Mouse (Mus musculus): ENCODE results near the gene Epha6.

The Epha6 gene

DNA sequence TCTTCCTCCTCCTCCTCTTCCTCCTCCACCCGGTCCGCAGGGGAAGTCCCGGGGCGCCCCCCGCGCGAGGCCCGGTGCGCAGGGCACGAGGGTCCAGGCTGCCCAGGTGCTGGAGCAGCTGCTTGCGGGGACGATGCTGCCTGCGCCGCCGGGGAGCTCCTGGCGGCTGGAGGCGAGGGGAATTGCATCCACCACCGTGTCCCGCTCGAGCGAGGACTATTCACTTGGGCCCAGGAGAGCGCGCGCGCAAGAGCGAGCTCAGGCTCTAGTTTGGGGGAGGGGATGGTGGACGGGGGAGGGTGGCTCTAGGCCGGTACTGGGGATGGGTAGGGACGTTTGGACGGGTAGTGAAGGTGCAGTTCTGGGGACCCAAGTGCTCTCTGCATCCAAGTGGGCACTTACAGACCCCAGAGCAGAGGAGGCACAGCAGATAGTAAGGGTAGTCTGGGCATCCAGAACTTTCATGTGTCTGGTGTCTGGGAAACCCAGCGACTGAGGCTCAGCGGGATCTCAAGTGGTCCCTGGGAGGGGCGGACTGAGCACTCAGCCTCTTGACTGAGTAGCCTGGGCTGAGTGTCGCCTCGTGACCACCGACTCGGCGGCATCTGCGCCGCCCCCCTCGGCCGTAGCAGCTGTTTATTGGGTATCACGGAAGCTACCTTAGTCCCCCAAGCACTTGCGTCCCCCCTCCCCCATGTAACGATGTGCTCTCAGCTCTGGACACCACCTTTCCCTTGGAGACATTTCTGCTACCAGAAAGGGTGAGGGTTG is at the start of gene Epha6:
Epha6 (minus strand) TSS at position 471 of the 771 bp plus-strand sequence.
- DNase-seq (ENCODE audit: low spot score in 2 of 2): peak; percentile 22 to 47

DNA sequence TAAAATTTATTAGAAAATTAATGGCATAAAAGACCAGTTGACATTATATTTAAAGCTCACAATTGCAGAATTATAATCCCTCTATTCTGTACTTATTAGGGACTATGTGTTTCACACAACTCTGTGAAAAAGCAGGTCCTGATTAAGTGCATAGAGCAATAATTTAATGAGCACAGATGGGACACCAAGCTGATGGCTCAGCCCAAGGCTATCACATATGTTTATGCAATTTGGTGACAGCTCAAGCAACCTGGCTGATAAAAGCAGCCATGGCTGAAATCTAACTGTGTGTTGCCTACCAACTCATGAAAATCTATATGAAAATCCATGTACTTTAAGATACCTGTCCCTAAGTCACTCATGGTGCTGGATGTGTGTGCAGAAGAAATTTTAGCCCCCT is 46.4 kb upstream of the Epha6 start:
- no peak for DNase-seq (ENCODE audit: low spot score in 2 of 2)

DNA sequence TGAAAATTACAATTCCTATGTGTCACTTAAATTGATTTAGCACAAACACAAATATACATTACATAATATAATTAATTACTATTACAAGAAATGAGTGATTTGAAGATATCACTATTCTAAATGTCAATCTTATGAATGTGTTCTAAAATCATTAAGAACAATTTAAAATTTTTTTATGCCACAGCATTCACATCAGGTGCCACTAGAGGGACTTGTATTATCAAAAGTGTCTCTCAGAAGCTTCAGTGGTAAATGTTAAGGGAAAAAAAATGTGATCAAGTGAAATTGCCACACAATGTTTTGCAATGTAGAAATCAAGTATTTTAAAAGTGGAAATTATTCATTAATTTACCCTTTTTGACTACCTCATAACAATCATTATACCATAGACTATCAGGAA is 22.8 kb upstream of the Epha6 start:
- DNase-seq (ENCODE audit: low spot score in 2 of 2): no peak

DNA sequence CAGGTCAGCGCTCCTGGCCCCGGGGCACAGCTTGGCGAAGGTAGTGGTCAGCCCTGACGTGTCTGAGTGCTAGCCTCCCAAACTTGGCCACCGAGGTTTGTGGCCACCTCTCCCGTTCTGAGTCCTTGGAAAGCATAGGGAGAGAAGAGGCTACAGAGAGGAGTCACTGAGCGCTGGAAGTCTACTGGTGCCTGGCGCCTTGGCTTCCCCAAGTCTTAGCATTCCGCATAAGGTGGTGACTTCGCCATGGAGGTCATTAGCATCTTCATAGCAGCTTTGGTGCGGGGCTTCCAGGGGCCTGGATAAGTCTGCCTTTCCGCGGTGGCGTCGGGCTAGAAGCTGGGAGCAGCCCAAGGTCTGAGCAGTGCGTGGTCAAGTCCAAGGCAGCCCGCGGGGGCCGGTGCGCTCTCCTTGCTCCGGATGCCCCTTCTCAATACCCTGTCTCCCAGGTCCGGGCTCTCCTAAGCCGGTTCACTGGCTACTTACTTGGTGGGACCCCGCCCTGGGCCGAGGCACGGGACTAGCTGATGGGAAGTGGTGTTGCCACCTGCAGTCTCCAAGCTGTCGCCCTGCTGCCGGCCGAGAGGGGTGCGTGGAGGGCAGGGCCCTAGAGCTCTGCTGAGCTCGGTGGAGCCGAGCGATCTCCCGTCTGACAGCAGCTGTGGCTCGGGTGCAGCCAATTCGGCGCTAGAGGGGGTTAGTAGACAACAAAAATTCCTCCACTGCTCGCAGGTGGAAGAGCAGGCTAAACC is 677 bp upstream of the Epha6 start:
- peak; percentile 44 to 70 for DNase-seq (ENCODE audit: low spot score in 2 of 2)

DNA sequence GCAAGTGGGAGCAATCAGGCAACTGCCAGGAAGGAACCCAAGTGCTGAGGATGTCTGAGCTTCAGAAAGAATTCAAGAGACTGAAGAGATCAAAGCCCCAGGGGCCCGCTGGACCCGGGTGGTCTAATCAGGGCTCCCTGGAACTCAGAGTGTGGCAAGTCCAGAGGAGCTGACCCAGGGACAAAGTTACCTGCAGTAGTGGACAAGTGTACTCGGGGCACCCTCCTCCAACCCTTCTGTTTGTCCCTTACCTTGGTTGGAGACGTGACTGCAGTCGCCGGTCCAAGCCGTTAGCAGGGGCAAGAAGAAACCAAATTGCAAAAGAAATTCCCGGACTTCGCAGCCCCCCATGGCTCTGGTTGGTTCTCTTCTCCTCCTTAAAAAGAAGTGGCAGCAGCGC is 718 bp downstream of the Epha6 start:
- DNase-seq (ENCODE audit: low spot score in 2 of 2): peak in 1 of 2 experiments; percentile 5

DNA sequence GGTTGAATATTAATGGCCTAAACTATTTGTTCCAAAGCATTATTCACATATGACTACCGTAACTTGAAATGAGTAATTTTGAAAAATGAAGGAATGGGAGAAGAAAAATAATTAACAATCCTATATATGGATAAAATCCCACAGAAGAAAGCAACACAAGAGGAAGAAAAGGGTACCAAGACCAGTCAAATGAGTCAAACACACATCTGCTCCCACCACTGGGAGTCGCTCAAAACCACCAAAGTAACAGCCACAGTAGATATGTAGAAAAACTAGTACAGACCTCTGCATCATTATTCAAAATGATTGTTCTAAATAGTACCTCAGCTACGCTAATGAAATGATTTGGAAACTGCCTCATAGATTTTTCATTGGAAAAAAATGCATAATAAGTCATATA is 20.0 kb downstream of the Epha6 start:
- DNase-seq (ENCODE audit: low spot score in 2 of 2): no peak

DNA sequence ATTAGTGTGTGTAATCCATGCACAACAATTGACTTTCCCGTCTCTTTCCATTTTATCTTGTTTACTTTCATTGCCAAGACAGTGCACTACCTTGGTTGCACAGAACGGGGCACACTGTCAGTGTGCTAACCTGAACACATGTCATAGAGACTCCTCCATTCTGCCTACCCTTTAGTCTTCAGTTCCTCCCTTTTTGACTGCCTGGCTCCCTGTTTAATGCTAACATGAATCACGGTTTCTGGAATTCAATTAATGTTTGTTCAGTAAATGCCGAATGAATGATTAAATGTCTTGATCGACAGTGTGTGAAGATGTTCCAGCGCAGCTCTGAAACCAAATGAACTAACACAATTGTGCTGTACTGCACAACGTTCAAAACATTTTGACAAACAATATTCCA is 20.6 kb downstream of the Epha6 start:
- DNase-seq (ENCODE audit: low spot score in 2 of 2): no peak

DNA sequence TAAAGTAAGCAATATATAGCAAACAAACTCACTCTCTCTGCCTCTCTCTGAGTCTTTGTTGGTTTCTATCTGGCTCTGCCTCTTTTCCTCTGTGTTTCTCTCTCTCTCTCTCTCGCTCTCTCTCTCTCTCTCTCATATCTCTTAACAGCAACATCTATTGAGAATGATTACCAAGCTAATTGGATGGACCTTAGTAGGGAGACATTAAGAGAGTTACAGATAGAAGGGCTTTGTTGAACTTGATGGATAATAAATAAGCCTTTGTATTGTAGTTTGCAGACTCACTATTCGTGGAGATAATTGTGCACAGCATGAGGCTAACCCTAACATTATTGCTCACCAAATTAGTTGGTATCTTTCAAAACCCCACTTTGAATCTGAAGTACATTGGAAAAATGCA is 34.8 kb downstream of the Epha6 start:
- DNase-seq (ENCODE audit: low spot score in 2 of 2): no peak

DNA sequence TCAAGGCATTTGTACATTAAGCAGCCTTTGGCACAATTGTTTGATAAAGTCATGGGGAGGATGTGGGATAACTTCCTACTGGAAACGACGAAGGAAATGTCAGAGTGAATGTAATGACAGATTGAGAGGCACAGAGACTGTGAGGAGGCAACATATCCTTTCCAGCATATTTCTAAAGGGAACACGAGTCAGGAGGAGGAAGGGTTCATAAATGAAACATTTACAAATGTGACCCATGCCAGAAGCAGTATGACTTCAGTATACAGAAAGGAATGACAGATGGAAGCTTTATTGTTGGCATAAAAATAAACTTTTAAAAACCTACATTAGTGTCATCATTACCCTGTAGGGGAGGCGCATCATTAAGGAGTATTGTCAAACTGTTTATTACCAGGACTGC is 60.9 kb downstream of the Epha6 start:
- DNase-seq (ENCODE audit: low spot score in 2 of 2): no peak

DNA sequence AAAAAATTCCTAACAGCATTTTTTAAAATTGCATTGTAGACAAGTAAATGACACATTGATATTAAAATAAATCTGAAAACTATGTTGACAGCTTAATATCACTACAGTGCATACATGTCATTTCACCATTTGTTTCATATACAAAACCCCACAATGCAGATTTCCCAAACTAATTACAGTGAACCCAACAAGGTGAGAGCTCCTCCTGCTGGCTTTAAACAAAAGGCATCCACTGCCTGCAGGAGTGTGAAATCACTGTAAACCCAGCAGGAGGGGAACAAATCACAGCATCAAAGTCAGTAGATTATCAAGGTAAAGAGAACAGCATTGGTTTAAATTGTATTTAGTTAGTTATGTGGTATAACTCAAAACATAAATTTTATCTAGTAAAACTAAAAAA is 67.1 kb downstream of the Epha6 start:
- no peak for DNase-seq (ENCODE audit: low spot score in 2 of 2)

DNA sequence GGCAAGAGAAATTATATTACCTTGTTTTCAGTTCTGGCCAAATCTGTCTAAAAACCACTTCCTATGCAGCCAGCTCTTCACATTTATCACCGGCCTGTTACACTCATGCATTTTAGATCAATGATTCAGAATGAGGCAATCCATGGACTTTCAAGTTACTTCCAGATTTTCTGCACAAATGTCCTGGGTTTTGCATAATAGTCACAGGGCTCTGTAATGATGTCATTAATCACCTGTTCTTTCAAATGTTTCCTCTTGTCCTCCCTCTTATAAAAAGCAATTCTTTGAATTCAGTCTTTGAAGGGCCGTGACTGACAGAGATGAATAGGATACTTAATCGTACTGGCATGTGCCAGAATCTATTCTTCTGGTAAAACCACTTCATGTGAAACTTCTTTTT is 95.6 kb downstream of the Epha6 start:
- DNase-seq (ENCODE audit: low spot score in 2 of 2): no peak

DNA sequence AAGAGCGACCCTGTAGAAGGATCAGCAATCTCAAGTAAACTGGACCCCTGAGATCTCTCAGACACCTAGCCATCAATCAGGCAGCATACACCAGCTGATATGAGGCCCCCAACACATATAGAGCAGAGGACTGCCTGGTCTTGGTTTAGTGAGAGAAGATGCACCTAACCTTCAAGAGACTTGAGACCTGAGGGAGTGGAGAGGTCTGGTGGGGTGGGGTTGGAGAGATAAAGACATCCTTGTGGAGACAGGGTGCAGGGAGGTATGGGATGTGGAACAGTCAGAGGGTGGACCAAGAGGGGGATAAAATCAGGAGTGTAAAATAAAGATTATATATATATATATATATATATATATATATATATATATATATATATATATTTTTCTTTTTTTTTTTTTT is 105.8 kb downstream of the Epha6 start:
- no peak for DNase-seq (ENCODE audit: low spot score in 2 of 2)

DNA sequence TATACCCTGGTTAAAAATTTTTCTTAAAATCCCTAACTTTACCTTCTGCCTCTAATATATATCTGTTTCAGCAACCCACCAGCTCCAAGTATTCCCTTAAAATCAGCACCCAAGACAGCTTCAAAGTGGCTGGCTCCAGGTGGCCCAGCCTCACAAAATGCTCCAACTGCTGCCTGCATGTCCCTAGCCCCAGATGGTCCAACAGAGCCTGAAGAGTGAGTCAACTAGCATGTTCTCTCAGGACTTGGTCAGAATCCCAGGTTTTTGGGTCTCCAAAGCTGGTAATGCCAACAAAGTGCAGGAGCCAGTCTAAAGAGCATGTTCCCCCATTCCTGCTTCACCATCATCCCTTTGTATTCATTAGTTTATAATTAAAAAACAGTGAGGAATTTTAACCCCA is 129.6 kb downstream of the Epha6 start:
- no peak for DNase-seq (ENCODE audit: low spot score in 2 of 2)

DNA sequence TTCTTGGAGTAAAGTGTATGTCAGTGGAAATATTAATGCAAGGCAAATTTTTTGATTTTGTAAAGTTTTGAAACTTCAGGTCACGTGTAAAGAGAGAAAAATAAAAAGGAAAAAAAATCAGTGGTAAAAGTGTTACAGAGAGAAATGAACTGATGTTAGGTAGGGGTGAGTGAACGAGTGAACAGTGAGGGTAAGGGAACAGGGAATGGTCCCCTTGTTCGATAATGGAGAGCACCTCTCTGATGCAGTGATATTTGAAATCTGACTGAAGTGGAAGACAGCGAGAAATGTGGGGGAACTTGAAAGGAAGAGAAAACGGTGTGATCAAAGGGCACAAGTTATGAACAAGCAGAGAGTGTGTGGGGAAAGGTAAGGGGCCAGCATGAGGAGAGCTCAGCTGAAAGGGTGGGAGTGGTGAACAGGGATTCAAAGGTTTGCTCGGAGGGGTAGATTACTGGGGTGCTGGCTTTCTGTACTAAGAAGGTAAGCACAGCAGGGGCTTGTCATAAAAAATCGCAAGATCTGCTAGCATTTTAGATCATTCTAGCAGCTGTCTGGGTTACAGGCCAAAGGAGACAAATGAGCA is 137.0 kb downstream of the Epha6 start:
- no peak for DNase-seq (ENCODE audit: low spot score in 2 of 2)

DNA sequence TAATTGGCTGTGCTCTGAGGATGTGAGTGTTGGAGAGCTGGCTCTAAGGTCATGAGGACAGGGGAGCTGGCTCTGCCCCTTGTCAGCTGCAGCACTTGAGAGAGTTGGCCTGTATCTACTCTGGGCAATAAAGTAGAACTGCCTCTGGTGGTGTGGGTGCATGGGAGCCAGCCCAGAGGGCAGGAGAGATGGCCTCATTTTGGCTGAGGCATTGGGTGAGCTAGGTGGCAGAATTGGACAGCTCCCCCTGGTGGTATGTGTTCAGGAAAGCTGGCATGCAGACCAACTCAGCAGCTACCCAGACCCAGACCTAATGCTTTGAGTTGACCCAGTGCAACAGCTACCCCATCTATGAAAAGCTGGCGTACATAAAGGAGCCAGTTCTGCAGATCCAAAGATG is 170.0 kb downstream of the Epha6 start:
- peak in 1 of 2 experiments; percentile 7 for DNase-seq (ENCODE audit: low spot score in 2 of 2)

DNA sequence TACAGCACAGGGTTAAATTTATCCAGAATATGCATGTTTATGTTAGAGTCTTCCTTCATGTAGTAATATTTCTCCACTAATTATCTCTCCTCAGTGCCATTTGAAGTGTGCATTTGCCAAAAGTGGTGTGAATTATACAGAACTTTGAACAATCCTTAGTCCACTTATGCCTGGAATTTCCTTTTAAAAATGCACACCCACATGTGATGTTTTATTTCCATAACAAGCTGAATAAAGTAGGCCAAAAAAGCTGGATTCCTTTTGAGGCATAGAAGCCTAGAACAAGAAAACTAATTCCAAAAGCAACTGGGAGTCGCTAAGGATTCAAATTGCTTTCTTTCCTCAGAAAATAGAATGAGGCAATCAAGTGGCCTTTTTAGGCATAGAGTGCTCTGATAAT is 171.1 kb downstream of the Epha6 start:
- DNase-seq (ENCODE audit: low spot score in 2 of 2): no peak

DNA sequence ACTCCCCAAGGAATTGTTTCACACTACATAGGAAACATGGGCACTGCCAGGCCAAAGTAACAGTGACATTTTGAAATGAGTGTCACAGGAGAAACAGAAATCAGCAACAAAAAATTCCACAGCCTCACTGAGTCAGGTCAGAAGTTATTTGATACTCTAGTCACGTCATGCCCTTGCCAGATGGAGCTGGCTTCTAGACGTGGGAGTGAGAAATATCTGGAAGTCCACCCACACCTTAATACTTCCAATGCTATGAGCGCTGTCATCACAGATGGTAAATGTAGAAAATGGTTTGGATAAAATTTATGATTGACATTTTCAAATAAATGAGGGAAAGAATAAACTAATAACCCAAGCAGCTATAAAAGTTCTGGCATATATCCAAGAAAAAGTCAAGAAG is 210.0 kb downstream of the Epha6 start:
- no peak for DNase-seq (ENCODE audit: low spot score in 2 of 2)

DNA sequence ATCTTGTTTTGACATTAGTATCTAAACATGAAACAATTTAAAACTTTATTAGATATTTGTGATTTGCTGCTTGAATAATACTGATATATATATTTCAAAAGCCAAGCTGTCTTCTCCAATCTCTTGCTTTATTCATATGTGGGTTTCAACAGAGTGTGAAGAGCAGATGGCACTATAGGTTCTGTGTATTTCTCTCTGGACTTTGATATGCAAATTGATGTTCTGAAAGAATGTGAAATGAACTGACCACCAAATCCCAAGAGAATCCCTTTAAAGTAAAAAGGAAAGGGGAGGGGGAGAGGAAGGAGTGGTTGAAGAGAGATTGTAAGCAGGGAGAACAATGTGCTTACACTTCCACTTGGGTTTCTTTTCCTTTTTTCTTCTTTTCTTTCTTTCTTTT is 212.4 kb downstream of the Epha6 start:
- DNase-seq (ENCODE audit: low spot score in 2 of 2): no peak

DNA sequence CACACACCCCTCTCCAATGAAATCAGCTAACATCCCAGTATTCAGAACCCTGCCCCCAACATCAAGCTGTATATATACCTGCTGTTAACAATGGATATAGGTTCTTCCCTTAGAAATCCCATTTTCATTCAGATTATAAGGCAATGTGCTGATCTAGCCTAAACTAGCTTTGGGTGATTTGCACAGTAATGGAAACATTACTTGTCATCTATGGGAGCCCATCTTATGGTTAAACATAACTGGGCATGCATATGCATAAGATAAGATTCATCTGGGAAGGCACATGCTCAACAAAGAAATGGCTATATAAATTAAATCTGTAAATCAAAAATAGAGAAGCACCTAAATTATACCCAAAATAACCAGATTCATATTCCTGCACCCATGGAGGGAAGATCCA is 230.2 kb downstream of the Epha6 start:
- no peak for DNase-seq (ENCODE audit: low spot score in 2 of 2)

DNA sequence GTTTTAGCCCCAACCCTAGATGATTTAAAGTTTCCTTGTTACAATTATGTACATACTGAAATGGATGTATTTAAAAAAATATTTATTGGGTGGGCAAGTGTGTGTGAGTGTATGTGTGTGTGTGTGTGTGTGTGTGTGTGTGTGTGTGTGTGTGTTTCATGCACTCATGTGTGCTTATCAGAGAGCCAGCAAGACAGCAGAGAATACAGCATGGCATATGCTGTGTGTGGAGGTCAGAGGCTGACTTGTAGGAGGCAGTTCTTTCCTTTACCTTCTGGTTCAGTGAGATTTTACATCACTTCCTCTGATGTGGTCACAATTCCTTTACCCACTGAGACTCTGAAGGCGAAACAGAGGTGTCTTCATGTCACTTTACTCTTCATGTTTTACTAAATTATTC is 321.4 kb downstream of the Epha6 start:
- no peak for DNase-seq (ENCODE audit: low spot score in 2 of 2)

DNA sequence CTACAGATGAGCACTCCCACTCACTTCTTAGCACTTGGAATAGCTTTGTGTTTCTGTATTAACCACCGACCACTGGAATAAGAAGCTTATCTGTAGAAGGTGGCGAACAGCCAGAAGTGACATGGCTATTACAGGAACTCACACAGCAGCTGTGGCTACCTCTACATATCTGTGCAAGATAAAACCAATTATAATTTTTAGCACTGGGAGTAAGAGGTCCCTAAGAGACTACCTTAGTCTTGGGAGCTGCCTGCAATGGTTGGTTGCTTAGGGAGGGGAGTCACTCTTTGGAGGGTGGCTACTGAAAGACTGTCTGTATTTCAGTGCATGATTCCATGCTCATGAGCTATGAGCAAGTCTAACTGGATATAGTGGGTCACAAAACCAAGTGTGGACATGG is 331.2 kb downstream of the Epha6 start:
- no peak for DNase-seq (ENCODE audit: low spot score in 2 of 2)

DNA sequence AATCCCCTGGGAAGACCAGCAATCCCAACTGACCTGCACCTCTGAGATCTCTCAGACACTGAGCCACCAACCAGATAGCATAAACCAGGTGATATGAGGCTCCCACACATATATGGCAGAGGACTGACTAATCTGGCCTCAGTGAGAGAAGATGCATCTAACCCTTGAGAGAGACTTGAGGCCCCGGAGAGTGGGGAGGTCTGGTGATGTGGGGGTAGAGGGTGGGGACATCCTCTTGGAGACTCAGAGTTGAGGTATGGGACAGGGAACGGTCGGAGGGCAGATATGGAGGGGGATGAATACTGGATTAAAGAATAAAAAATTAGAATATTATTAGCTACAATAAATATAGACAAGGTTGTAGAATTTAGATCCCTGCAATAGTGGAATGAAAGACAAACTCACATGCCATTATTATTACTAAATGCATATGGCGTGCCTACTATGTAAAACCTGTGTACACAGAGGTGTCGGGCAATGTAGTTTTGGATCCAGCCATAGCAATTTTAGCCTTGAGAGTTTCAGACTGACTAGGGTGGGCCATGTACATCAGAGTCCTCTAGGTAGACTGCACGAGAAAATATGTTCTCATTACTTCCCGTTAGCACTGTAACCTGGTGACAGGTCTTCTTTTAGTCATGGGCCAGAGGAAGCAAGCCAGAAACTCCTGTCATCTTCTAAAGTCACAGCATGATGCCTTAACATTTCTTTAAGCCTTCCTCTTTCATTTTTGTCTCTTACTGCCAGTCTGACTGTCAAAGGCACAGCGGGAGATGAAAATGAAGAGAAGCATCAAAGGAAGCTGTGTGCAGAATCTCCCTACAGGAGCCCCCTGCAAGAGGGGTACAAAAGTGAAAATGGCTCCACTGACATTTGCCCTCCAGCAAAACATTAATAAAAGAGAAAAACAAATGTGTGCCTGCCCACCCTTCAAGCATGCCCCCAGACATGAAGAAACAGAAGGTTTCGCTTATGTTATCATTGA is 338.7 kb downstream of the Epha6 start:
- DNase-seq (ENCODE audit: low spot score in 2 of 2): no peak
